20 mouse cellular contexts compared by ENCODE assay signal in the genomic region with DNA sequence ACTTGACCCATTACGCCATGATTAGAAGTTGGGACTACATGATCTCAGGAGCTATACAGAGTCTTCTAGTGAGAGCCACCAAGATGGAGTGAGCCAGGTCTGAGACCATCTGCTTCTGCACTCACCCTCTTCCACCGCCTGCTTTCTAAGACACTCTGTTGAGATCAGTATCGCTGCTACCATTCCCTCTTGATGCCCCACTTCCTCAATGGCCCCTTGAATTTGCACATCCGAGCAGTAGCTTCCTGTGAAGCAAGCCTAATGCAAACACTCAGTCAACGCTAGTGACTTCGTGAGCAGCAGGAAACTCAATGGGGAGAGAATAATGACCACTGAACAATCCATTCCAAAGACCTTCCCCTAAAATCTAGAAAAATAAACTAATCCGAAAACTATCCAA.
DNase-seq lines count a peak whose midpoint lies in the region.
"Had no signal": no experiment of that assay in that cellular context is flagged by ENCODE, and none has a peak within 500 bp of the region (broad histone marks: within the 10 kb centered on the region; RNA-seq: fewer than 3 reads in every experiment).

No protein-coding gene starts in this region.

- intact Hi-C loops in heart, postnatal 14 days (cut with DNase I): no loop called here

- DNase-seq in heart, adult 11 months: peak; percentile 17
- DNase-seq in heart, postnatal 14 days: no peak
- peak; percentile 48 for DNase-seq in naive thymus-derived CD4-positive, alpha-beta T cell, adult 2 months (ENCODE audit: low read depth)
- peak; percentile 58 for DNase-seq in thymus, postnatal 25 days
- DNase-seq in cerebellum, postnatal 4 days (ENCODE audit: low spot score in 2 of 2): no peak
- DNase-seq in frontal cortex, postnatal 14 days (ENCODE audit: low spot score in 2 of 2): no peak
- DNase-seq in embryo, embryonic 10 days (ENCODE audit: low spot score): no peak
- DNase-seq: adrenal gland, postnatal 25 days; cerebellum, adult 11-12 months; cerebellum, adult 9-11 months; gastrocnemius, postnatal 14 days; heart, adult 18-20 months; kidney, adult 2 months; kidney, postnatal 36 days; layer of hippocampus, postnatal 36 days; left cerebral cortex, postnatal 4 days; liver, postnatal 0 days; lung, postnatal 4 days; midbrain, embryonic 14.5 days; right cerebral cortex, postnatal 25 days had no signal

Comparison
In these comparisons a context has a peak if more than half of its experiments do, and no peak if none do; other contexts are left out.
1. DNase-seq: peak in heart, adult 11 months (single experiment), naive thymus-derived CD4-positive, alpha-beta T cell, adult 2 months (single experiment) and thymus, postnatal 25 days (single experiment); none in heart, postnatal 14 days (0 of 2), cerebellum, postnatal 4 days (0 of 2), frontal cortex, postnatal 14 days (0 of 2) and embryo, embryonic 10 days (single experiment).